Mouse (Mus musculus) A20 (cell line): ENCODE measurements around the gene Treml4.

Source experiments
- DNase-seq: peaks from one replicate; pipeline ENCODE4 v3.0.0-alpha.2; 2011; ENCODE audit warnings: low read depth, low spot score

Gene Treml4

DNA sequence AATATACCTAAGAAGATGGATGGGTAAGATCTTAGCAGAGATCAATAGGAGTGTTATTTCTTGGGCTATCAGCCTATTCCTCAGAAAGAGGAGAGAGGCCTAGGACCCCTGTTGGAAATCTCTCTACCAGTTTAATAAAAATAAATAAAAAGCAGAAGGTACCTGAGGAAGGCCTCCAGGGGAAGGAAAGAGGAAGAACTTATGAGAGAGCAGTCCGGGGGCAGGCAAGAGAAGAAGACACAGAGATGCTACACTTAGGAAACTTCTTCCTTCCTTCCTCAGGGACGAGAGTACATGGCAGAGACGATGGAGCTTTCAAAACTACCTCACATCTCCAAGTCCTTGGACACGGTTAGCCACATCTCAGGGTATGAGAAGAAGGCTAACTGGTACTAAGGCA lies 10.0 kb downstream of the Treml4 start:
- DNase-seq: no peak

DNA sequence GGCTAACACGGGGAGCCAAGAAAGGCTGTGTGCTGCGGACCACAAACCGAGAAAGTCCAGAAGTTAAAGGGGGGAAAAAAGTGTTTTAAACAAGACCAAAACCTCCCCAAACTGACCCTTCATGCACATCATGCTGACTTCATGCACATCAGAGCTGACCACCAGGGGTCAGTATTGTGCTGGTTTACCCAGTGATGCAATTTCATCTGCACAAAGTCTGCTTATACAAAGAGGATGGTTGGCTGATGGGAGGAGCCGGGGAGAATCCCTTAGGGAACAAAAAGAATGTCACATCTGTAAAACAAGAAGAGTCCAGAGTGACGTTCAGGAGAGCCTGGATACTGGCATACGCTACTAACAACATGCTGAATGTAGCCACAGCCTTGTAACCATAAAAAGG lies 10.8 kb downstream of the Treml4 start:
- DNase-seq: peak; percentile 76

DNA sequence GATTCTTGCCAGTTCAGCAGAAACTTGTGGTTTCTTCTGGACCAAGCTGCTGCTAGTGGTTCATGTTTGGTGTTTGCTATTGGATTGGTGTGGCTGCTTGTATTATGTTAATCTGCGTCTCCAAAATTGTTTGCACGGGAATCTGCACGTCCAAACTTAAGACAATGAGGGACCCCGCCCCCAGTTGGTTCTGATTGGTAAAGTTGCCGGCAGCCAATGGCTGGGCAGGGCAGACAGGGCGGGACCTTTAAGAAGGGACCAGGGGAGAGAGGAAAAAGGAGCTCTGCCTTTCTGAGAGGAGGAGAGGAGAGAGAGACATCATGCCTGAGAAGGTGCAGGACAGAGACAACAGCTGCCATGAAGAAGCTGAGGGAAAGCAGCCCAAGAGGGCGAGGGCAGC lies 11.6 kb downstream of the Treml4 start:
- DNase-seq: no peak

DNA sequence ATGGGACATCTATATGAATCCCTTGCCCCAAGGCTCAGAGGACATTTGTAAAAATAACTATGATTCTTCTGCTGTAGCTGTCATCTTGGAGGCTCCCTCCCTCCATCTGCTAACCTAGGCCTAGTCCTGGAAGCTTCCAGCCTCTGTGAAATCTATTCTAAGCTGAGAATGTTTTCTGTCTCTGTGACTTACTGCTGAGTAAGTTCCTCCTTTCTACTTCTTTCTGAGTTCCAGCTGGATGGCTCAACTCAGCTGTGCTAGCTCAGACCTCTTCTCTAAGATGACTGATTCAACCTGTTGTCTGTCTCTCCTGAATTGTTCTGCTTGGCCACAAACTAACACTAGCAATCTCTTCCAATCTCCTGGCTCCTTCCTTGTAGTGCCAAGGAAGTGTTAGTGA lies 14.3 kb downstream of the Treml4 start:
- peak; percentile 33 for DNase-seq

DNA sequence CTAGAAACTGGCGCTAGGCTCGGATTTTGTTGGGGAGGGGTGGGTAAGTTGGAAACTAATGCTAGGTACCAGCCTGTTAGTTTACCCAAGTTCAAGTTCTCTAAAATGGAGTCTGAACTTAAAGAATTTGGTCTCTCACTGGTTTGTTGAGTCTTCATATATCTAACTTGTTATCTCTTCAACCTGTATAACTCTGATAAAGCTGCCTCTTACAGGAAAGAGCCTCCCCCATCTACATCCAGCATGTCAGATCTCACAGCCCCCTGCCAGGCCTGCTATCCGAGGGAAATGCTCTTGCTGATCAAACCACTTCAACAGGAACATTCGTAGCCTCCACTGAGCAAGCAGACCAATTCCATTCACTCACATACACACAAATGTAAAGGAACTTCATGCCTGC lies 14.9 kb downstream of the Treml4 start:
- DNase-seq: no peak

DNA sequence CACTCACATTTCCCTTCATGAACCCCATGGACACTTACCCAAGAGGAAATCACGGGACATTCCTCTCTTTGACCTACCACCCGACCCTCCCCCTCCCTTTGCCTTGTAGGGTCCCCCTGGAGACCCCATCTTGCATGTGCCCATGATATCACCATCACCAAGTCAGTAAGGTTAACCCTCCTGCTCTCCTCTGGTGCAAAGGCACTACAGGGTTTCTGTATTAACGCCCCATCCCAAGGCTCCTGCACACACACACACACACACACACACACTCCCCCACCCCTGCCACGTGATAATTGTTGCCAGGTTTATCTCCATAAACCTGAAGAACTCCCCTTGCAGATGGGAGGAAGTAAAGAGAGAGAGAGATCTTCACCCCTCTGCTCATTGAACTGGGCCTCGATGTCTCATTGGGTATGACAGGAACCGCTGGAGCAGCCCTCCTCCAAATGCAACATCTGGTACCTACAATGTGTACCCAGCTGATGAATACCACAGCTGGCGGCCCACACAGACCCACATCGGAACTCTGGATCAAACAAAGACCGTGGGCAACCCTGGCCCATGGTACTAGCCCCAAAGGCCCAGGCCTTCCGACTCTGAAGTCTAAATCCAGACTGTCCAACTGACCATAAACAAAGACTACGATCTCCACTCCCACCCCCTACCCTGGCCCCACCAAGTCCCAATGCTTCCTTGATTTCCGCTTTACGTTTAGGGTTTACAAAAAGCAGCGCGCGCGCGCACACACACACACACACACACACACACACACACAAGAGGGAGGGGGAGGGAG lies 17.0 kb downstream of the Treml4 start:
- DNase-seq: no peak

DNA sequence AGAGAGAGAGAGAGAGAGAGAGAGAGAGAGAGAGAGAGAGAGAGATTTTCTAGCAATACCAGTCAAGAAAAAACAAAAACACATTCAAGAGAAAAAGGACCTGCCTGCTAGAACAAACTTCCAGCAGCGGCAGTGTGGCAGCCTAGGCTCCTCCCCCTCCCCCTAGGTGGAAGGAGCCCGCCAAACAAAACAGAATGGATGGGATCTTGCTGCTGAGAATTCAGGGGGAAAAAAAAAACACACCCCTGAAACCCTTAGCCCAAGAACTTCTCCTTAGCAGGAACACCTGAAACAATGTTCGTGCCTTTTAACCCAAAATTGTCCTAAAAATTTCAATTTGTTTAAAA lies 17.6 kb downstream of the Treml4 start:
- DNase-seq: no peak

DNA sequence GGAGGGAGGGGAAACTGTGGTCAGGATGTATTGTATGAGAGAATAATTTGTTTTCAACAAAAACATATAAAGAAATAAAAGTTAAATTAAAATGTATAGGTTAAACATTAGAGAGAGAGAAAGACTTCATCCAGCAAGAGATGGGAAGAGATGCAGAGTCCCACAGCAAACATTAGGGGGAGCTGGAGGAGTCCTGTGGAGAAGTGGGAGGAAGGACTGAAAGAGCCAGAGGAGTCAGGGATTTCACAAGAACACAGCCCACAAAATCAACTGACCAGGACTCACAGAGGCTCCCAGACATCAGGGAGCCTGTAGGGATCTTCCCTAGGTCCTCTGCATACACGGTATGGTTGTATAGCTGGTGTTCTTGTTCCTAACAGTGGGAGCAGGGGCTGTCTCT lies 22.7 kb downstream of the Treml4 start:
- peak; percentile 23 for DNase-seq

DNA sequence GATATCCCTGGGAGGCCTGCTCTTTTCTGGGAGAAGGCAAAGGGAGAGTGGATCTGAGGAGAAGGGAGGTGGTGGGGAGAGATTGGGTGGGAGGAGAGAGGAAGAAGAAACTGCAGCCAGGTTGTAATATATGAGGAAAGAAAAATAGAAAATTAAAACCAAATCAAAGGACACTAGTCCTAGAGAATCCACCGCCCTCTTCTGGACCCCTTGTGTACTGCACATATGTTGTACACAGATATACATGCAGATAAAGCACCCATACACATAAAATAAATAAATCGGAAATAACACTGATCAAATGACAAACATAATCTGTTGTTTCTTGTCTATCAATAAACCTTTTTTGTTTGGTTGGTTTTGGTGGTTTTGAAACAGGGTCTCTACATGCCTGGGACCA lies 23.2 kb downstream of the Treml4 start:
- peak; percentile 44 for DNase-seq

DNA sequence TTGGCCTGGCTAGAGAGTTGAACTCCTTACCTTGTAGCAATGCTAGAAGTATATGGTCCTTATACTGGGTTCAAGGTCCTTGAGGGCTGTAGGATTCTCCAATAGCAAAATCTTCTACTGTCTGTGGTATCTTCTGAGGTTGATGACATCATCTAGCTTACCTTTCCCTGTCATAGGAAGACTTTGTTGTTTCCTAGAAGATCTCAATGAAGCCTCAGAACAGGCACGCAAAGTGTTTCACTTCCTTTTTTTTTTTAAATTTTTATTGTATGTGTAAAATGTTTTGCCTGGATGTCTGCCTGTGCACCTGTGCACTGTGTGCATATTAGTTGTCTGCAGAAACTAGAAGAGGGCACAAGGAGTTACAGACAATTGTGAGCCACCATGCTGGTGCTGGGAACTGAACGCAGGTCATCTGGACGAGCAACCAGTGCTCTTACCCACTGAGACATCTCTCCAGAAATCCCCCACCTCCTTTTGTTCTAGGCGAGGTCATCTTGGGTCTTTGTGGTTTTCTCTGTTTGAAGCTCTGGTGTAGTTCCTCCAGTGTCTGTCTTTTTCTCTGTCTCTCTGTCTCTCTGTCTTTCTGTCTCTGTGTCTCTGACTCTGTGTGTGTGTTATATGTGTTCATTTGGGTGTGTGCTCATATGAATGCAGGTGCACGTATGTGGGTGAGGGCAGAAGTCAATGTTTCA lies 29.6 kb downstream of the Treml4 start:
- DNase-seq: peak; percentile 72

DNA sequence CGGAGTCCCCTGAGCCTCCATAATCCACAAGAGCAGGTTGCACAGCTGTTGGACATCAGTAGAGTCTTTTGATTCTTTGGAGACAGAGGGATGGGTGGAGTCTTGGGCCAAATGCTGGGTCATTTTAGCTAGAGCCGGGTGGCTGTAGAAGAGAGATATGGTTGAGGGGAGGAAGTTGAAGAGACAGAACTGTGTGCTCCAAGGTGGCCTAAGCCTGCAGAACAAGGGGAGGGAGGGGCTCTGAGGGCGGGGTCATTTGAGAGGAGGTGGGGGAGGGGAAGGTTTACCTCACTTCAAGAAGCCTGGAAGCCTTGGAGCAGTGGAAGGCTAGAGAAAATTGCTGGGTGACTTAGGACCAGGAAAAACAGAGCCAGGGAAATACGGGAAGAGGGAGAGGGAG lies 35.1 kb downstream of the Treml4 start, which contains the start of gene Treml2:
Gene Treml2 (plus strand): TSS at position 296 of the 400 bp plus-strand sequence.
- peak; percentile 64 for DNase-seq

DNA sequence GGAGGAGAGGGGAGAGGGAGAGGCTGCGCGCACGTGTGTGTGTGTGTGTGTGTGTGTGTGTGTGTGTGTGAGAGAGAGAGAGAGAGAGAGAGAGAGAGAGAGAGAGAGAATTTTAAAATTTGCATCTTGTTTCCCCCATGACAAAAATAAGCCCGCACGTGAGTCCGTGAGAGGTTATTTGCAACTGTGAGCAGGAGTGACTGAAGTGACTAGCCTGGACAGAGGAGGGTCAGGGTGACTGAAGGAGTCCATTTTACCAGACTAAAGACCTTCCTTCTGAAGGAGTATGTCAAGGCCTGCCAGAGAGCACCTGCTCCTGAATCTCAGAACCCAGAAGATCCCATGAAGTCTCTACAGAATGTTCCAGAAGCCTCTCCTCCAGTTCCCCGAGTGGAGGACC lies 35.7 kb downstream of the Treml4 start:
- peak; percentile 82 for DNase-seq

DNA sequence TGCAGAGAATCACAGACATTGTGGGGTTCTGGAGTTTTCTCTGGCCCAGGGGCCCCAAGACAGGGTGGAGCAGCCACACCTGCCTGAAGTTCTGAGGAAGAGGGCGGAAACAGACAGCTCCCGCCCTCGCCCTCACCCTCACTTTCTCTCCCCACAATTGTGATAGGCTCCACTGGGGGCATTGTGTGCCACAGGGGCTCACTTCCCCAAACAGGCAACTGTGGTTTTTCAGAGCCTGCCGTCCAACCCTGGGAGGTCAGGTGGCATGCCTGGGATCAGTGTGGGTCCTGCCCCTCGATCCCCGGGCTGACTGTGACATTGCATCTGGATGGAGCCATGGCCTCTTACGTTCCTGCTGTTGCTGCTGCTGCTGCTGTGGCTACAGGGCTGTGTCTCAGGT lies 36.1 kb downstream of the Treml4 start:
- DNase-seq: peak; percentile 91

DNA sequence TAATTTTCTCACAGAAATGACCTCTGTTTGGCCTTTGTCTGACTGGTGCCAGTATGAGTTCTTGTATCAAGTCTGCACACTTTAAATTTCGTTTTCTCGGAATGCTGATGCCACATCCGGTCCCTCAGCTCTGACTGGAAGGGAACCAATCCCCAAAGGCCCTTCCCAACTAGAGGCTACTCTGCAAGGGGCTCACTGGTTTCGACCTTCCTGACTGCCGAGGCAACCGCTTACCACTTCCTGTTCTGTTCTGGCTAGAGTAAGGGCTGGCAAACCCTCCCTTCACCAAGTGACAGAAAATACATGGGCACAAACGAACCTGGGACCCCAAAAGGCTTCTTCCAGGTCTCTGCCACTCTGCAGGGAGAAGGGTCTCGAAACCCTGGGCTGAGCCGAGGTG lies 36.8 kb downstream of the Treml4 start:
- peak; percentile 71 for DNase-seq

DNA sequence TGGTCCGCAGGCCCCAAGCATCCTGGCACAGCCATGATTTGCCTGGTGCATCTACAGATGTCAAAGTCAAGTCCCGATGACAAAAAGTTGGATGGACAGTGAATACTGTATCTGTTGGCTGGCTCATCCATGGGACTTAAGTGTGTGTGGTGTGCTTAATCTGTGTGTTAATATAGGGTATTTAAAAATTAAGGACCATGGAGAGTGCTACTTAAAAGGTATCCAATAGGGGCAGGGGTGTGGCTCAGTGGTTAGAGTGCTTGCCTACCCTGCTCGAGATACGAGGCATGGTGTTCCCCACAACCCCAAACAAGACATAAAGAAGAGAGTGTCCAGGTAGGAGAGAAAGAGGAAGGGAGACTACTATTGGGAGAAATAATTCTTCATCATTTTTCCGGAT lies 37.7 kb downstream of the Treml4 start:
- no peak for DNase-seq

DNA sequence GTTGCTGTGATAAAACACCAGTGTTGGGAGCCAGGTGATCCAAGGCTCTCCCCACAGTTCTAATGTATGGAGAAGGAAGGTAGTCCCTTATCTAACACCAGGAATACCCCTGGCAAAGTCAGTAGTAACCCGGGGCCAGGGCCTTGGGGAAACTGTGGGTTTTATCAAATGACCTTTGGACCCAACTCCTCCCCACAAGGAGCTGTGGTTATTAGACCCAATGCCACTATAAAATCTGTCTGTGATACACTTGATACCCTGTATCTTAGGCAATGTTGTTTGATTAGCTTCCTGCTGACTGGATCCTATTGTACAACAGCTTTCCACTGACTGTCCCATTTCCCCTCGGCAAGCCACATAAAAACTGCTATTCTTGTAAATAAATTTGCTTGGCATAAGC lies 48.0 kb downstream of the Treml4 start:
- no peak for DNase-seq

DNA sequence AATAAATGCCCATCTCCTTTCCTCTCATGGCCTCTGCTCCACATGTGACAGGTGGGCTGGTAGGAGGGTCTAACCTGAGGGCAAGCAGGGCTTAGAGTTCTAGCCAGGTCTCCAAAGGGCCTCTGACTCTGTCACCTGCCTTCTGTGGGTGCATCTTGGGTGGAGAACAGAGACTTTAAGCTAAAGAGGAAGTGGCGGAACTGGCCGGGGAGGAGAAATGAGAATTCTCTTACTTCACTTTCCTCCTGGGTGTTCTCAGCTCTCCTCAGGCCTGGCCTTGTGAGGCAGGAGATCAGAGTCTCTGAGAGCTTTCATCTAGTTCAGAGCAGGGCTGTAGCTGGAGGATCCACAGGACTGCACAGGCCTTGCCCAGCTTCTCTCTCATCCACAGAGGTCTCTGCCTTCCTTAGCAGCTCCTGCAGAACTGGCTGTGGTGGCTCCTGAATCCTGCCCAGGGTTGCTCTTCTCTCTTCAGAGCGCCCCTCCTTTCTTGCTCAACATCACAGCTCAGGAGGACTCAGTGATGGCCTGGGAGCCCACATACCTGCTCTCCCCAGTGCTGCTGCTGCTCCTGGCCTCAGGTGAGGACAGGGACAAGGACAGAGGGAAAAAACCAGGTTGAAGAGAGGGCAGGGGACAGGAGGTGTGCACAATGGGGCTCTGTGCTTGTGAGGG lies 51.9 kb downstream of the Treml4 start, which contains the start of gene B430306N03Rik:
Gene B430306N03Rik (plus strand): TSS at position 237 of the 675 bp plus-strand sequence.
- DNase-seq: peak; percentile 43

DNA sequence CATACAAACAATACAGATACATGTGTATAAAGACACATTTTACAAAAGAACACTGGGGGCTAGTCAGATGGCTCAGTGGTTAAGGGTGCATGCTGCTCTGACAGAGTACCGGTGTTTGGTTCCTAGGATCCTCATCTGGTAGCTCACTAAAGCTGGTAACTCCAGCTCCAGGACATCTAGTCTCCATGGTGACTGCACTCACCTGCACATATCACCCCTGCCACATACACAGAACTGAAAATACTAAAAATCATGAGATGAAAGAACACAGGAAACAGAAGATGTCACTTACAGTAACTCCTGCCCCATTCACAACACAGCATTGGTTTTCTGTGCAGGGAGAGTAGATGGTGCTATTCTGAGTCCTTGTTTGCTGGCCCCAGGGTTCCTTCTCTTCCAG lies 54.6 kb downstream of the Treml4 start:
- no peak for DNase-seq

DNA sequence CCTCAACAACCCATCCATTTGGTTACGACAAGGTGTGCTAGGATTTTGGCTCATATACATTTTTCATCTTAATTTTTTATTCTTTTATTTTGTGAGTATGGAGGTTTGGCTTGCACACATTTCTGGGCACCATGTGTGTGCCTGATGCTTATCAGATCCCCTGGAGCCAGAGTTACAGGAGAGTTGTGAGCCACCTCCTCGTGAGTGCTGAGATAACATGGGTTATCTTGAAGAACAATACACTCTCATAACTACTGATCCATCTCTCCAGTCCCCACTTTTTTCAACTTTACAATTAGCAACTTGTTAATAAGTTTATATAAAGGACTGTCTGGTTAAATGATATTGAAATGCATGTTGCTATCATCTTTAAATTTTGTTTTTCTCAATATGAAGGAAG lies 57.2 kb downstream of the Treml4 start:
- DNase-seq: no peak

DNA sequence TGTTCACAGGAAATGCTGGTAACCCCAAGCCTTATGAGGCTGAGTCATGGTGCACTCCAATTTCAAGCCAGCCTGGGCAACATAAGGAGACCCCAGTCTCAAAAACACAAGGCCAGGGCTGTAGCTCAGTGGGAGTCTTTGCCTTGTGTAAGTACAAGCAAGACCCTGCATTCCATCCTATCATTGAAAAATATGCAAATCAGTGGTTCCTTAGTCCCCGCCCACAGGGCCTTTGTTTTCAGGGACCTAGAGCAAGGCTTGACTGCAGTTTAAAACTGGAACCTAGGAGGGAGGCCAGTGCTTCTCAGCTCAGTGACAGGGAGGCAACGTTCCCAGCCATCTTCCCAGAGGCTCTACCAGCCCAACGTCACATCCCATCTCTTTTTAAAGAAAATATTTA lies 59.1 kb downstream of the Treml4 start:
- no peak for DNase-seq

DNA sequence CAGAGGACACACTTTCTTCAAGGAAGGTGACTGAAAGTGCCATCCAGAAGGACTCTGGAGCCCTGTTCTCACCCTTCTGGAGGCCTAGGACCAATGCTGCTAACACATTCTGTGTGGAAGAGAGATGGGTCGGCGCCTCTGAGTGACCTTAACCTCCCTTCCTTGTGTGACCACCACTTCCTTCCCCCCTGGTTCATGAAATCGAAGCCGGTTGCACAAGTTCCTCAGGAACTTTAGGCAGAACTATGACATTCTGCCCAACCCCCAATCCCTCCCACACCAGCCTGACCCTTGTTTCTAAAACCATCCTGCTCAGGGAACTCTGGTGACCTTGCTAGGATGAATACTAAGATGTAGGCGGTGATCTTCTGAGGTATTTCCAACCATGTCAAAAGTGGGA lies 60.2 kb downstream of the Treml4 start:
- DNase-seq: no peak
